Comparison of ENCODE assay signal across 34 mouse cellular contexts in the genomic region with DNA sequence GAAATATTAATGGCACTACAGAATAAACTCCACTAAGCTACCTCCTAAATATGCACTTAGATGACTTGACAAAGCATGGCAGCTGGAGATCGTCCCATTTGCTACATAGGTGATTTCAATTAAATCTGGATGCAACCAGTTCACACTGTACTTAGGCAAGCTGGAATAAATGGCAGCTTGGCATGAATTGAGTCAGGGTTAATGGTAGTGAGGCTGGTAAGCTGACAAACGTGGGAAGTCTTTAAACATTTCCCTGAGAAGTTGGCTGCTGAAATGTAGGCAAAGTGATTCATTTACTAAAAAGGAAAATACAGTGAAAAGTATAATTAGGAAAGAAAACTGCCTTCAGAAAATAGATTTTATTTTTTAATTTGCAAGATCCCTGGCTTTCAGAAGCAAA.
DNase-seq lines count a peak whose midpoint lies in the region; ATAC-seq lines count a peak whose summit lies in the region.
"Had no signal": no experiment of that assay in that cellular context is flagged by ENCODE, and none has a peak within 500 bp of the region (broad histone marks: within the 10 kb centered on the region; RNA-seq: fewer than 3 reads in every experiment).

No protein-coding gene starts in this region.

- 63% methylated on average over 2 of the region's 2 CpGs for WGBS in hindbrain, embryonic 16.5 days

- H3K4me2 ChIP-seq in hindbrain, embryonic 16.5 days (ENCODE audit: low read length), result no peak overlapping the region
- H3K4me2 ChIP-seq: embryonic facial prominence, embryonic 12.5 days; hindbrain, embryonic 15.5 days; kidney, embryonic 15.5 days; limb, embryonic 15.5 days; liver, embryonic 13.5 days; midbrain, embryonic 12.5 days; neural tube, embryonic 12.5 days had no signal

- no peaks in the 10 kb centered on the region for H3K27me3 ChIP-seq in hindbrain, embryonic 16.5 days (replicated peaks; ENCODE audit: control insufficient read depth, insufficient read depth, low read length)
- H3K27me3 ChIP-seq: embryonic facial prominence, embryonic 12.5 days; hindbrain, embryonic 15.5 days; kidney, embryonic 15.5 days; limb, embryonic 15.5 days; liver, embryonic 13.5 days; megakaryocyte, embryonic 14.5 days; midbrain, embryonic 12.5 days; neural tube, embryonic 12.5 days; Patski had no signal

- H3K4me1 ChIP-seq in hindbrain, embryonic 16.5 days (ENCODE audit: control insufficient read depth, insufficient read depth, low read depth, low read length), result no peaks in the 10 kb centered on the region
- H3K4me1 ChIP-seq: embryonic facial prominence, embryonic 12.5 days; hindbrain, embryonic 10.5 days; hindbrain, embryonic 15.5 days; kidney, embryonic 15.5 days; limb, embryonic 10.5 days; limb, embryonic 15.5 days; liver, embryonic 13.5 days; megakaryocyte, embryonic 14.5 days; midbrain, embryonic 12.5 days; neural tube, embryonic 12.5 days had no signal

- H3K4me3 ChIP-seq in hindbrain, embryonic 16.5 days (ENCODE audit: low read length), result no peak overlapping the region
- H3K4me3 ChIP-seq: embryonic facial prominence, embryonic 12.5 days; hindbrain, embryonic 10.5 days; hindbrain, embryonic 15.5 days; kidney, embryonic 15.5 days; limb, embryonic 10.5 days; limb, embryonic 15.5 days; liver, embryonic 13.5 days; megakaryocyte, embryonic 14.5 days; midbrain, embryonic 12.5 days; myocyte; neural tube, embryonic 12.5 days had no signal

- no peaks in the 10 kb centered on the region for H3K9me3 ChIP-seq in hindbrain, embryonic 16.5 days (ENCODE audit: control insufficient read depth, low read length)
- H3K9me3 ChIP-seq: embryonic facial prominence, embryonic 12.5 days; hindbrain, embryonic 10.5 days; hindbrain, embryonic 15.5 days; kidney, embryonic 15.5 days; limb, embryonic 10.5 days; limb, embryonic 15.5 days; liver, embryonic 13.5 days; megakaryocyte, embryonic 14.5 days; midbrain, embryonic 12.5 days; neural tube, embryonic 12.5 days had no signal

- DNase-seq in frontal cortex, postnatal 25 days (ENCODE audit: low spot score in 2 of 2), result no peak
- peak; percentile 5 for DNase-seq in layer of hippocampus, adult 9-11 months
- DNase-seq in layer of hippocampus, adult 8-10 months (ENCODE audit: low spot score in 2 of 2), result no peak
- DNase-seq in right cerebral cortex, adult 18-20 months, result peak; percentile 1
- DNase-seq in right cerebral cortex, postnatal 4 days, result no peak
- DNase-seq: adrenal gland, postnatal 10 days; cerebellum, adult 11-12 months; cerebellum, adult 9-11 months; embryo, embryonic 11 days; gastrocnemius, postnatal 14 days; heart, postnatal 14 days; kidney, adult 18-20 months; kidney, postnatal 25 days; liver, embryonic 13.5 days; lung, adult 18-20 months; lung, postnatal 4 days; right cerebral cortex, postnatal 14 days; spleen, adult 18-20 months; thymus, adult 2 months; thymus, postnatal 36 days had no signal

- ATAC-seq in frontal cortex, adult (ENCODE audit: low TSS enrichment), result peak; percentile 94
- ATAC-seq in hindbrain, embryonic 16.5 days, result no peak
- ATAC-seq: lung, postnatal 0 days; Patski had no signal

- no peak overlapping the region for H3K27ac ChIP-seq in hindbrain, embryonic 16.5 days (ENCODE audit: low read depth, low read length)
- H3K27ac ChIP-seq: embryonic facial prominence, embryonic 12.5 days; hindbrain, embryonic 10.5 days; hindbrain, embryonic 15.5 days; kidney, embryonic 15.5 days; limb, embryonic 10.5 days; limb, embryonic 15.5 days; liver, embryonic 13.5 days; midbrain, embryonic 12.5 days; neural tube, embryonic 12.5 days had no signal

- H3K9ac ChIP-seq in hindbrain, embryonic 16.5 days (ENCODE audit: low read depth, low read length), result no peak overlapping the region
- H3K9ac ChIP-seq: embryonic facial prominence, embryonic 12.5 days; hindbrain, embryonic 15.5 days; kidney, embryonic 15.5 days; limb, embryonic 15.5 days; liver, embryonic 13.5 days; midbrain, embryonic 12.5 days; neural tube, embryonic 12.5 days had no signal

- H3K36me3 ChIP-seq in hindbrain, embryonic 16.5 days (ENCODE audit: control insufficient read depth, insufficient read depth, low read length), result no peaks in the 10 kb centered on the region
- H3K36me3 ChIP-seq: embryonic facial prominence, embryonic 12.5 days; hindbrain, embryonic 10.5 days; hindbrain, embryonic 15.5 days; kidney, embryonic 15.5 days; limb, embryonic 10.5 days; limb, embryonic 15.5 days; liver, embryonic 13.5 days; midbrain, embryonic 12.5 days; neural tube, embryonic 12.5 days had no signal

Comparison
In these comparisons a context has a peak if more than half of its experiments do, and no peak if none do; other contexts are left out.
1. DNase-seq: peak in layer of hippocampus, adult 9-11 months (single experiment) and right cerebral cortex, adult 18-20 months (single experiment); none in frontal cortex, postnatal 25 days (0 of 2), layer of hippocampus, adult 8-10 months (0 of 2) and right cerebral cortex, postnatal 4 days (single experiment).